Mouse (Mus musculus): Measurements from ENCODE around the gene Spag4.

- TF ChIP-seq CTCF (conservative IDR thresholded peaks at IDR 0.05; ENCODE audit: low read length) (no peak), NANOG (IDR thresholded peaks at IDR 0.05; ENCODE audit: borderline replicate concordance, low read length) (no peak), POU5F1 (IDR thresholded peaks at IDR 0.05; ENCODE audit: borderline replicate concordance, low read length) (no peak)
Observed at GRCm38 (mm10) chr2:156119566-156119965, 54.6 kb downstream of the Spag4 start.
